In genomic region chr16:43701765-43702504, GRCm38 (mm10) we compare ENCODE assay signal across 11 mouse cellular contexts. TPM values are rescaled to one million over a fixed set of nuclear protein-coding genes. Genes with fewer than 3 reads are reported as not detected.
DNase-seq lines count a peak whose midpoint lies in the region; ATAC-seq and TF ChIP-seq lines count a peak whose summit lies in the region.
"Had no signal": no experiment of that assay in that cellular context is flagged by ENCODE, and none has a peak within 500 bp of the region (broad histone marks: within the 10 kb centered on the region; RNA-seq: fewer than 3 reads in every experiment).

No protein-coding gene starts in this region.

- no peak for TF ChIP-seq POLR2A in thymus, adult 2 months (IDR thresholded peaks at IDR 0.05; ENCODE audit: control insufficient read depth, extremely low read depth, insufficient read depth, low read length, poor library complexity)

- WGBS in hindbrain, postnatal 0 days: 67% methylated on average over 14 of the region's 14 CpGs
- 67% methylated on average over 14 of the region's 14 CpGs for WGBS in thymus, adult 2 months

- no peaks in the 10 kb centered on the region for H3K36me3 ChIP-seq in hindbrain, postnatal 0 days (ENCODE audit: insufficient read depth, low read length)
- H3K36me3 ChIP-seq in thymus, adult 2 months (ENCODE audit: control insufficient read depth, insufficient read depth, low read length): no peaks in the 10 kb centered on the region

- no peak overlapping the region for H3K4me3 ChIP-seq in hindbrain, postnatal 0 days (ENCODE audit: low read length)
- H3K4me3 ChIP-seq in thymus, adult 2 months (ENCODE audit: control insufficient read depth, insufficient read depth, low read length): no peak overlapping the region

- in situ Hi-C loops in Patski (cut with MboI; ENCODE audit: low pct_unique_long_range_greater_than_20kb): no loop called here

- peak; percentile 64 for ATAC-seq in Patski
- peak; percentile 49; the same call in 1 of the 2 replicates for ATAC-seq in hindbrain, postnatal 0 days

- POLR2A ChIA-PET in Patski (lab: Charles Lee): interaction anchor here (0.5 kb wide), 1 partner anchor 485 kb away, joined by 5 read pairs; no protein-coding TSS in a partner anchor

- TF ChIP-seq CTCF in Patski (IDR thresholded peaks at IDR 0.05): no peak
- TF ChIP-seq CTCF in hindbrain, postnatal 0 days (IDR thresholded peaks at IDR 0.05; ENCODE audit: low read depth): no peak
- no peak for TF ChIP-seq CTCF in thymus, adult 2 months (IDR thresholded peaks at IDR 0.05; ENCODE audit: borderline replicate concordance, control insufficient read depth, extremely low read depth, insufficient read depth, low read length, poor library complexity)

- H3K4me2 ChIP-seq in hindbrain, postnatal 0 days (ENCODE audit: low read depth, low read length): no peak overlapping the region

- H3K27ac ChIP-seq in hindbrain, postnatal 0 days: no peak overlapping the region
- no peak overlapping the region for H3K27ac ChIP-seq in thymus, adult 2 months (ENCODE audit: control insufficient read depth, insufficient read depth, low read length)
- H3K27ac ChIP-seq: liver, embryonic 14.5 days had no signal

- DNase-seq in adrenal gland, adult (ENCODE audit: inconsistent age in 2 of 2, low spot score in 1 of 2): peak; percentile 17 to 79
- DNase-seq in adrenal gland, postnatal 4 days (ENCODE audit: low spot score in 2 of 2): no peak
- DNase-seq in Patski (ENCODE audit: low read depth, low spot score): peak; percentile 39
- DNase-seq in heart, adult 8-10 months (ENCODE audit: low spot score): peak; percentile 43
- DNase-seq in hindbrain, postnatal 0 days (ENCODE audit: low spot score): no peak
- no peak for DNase-seq in thymus, postnatal 4 days
- DNase-seq in left cerebral cortex, postnatal 14 days (ENCODE audit: low spot score in 2 of 2): no peak
- DNase-seq in thymus, adult 2 months: no peak
- DNase-seq: kidney, adult 2 months had no signal

- no peaks in the 10 kb centered on the region for H3K4me1 ChIP-seq in hindbrain, postnatal 0 days (ENCODE audit: insufficient read depth, low read length)
- H3K4me1 ChIP-seq in thymus, adult 2 months (replicated peaks; ENCODE audit: control insufficient read depth, insufficient read depth, low read length): peaks cover 5% of the 10 kb centered on the region

- no peaks in the 10 kb centered on the region for H3K27me3 ChIP-seq in Patski
- no peaks in the 10 kb centered on the region for H3K27me3 ChIP-seq in hindbrain, postnatal 0 days (ENCODE audit: insufficient read depth, low read length)
- no peaks in the 10 kb centered on the region for H3K27me3 ChIP-seq in thymus, adult 2 months (ENCODE audit: control insufficient read depth, insufficient read depth, low read length)

- no peaks in the 10 kb centered on the region for H3K9me3 ChIP-seq in hindbrain, postnatal 0 days (ENCODE audit: low read length)

- H3K9ac ChIP-seq in hindbrain, postnatal 0 days (replicated peaks; ENCODE audit: low read length): no peak overlapping the region
- H3K9ac ChIP-seq: liver, embryonic 14.5 days had no signal

- CTCF ChIA-PET in Patski (lab: Charles Lee): interaction anchor here (1.0 to 1.1 kb wide), 2 partner anchors 11 to 15 kb away, joined by 3 read pairs; no protein-coding TSS in a partner anchor

- intact Hi-C loops in left cerebral cortex, postnatal 14 days (cut with DNase I): no loop called here

RNA-seq across cellular contexts. Expression of gene Tigit, which starts 38.0 kb away (rescaled TPM):
- not detected for total RNA-seq in adrenal gland, postnatal 4 days (2021)
- polyA plus RNA-seq in Patski (2021): not detected
- total RNA-seq in heart, adult 8-10 months (2022): not detected
- not detected in 2 replicates for total RNA-seq in hindbrain, postnatal 0 days (2014; rRNA removed)
- 0.31 TPM in 1 of 2 replicates, not detected in the other for polyA plus RNA-seq in hindbrain, postnatal 0 days (2015; fragmentation: Nextera tagmentation; extraction: Ambion mirVana)
- total RNA-seq in left cerebral cortex, postnatal 14 days (2021): not detected
- polyA plus RNA-seq in thymus, adult 2 months (2012; rRNA removed): 5.1 and 5.2 TPM in 2 replicates
- polyA plus RNA-seq: liver, embryonic 14.5 days had no signal

RNA-seq across cellular contexts. Expression of gene Drd3, which starts 51.9 kb away (rescaled TPM):
- total RNA-seq in adrenal gland, postnatal 4 days (2021): not detected
- polyA plus RNA-seq in Patski (2021): not detected
- not detected for total RNA-seq in heart, adult 8-10 months (2022)
- total RNA-seq in hindbrain, postnatal 0 days (2014; rRNA removed): 0.16 and 0.36 TPM in 2 replicates
- polyA plus RNA-seq in hindbrain, postnatal 0 days (2015; fragmentation: Nextera tagmentation; extraction: Ambion mirVana): not detected in 2 replicates
- total RNA-seq in left cerebral cortex, postnatal 14 days (2021): 1 to 10 TPM in 1 of 2 experiments, not detected in 1; 1.0 TPM
- not detected in 2 replicates for polyA plus RNA-seq in thymus, adult 2 months (2012; rRNA removed)
- total RNA-seq: adrenal gland, adult 18-20 months had no signal
- polyA plus RNA-seq: liver, embryonic 14.5 days had no signal

Comparison
In these comparisons a context has a peak if more than half of its experiments do, and no peak if none do; other contexts are left out.
1. DNase-seq: peak in adrenal gland, adult (2 of 2), Patski (single experiment) and heart, adult 8-10 months (single experiment); none in adrenal gland, postnatal 4 days (0 of 2), hindbrain, postnatal 0 days (single experiment), thymus, postnatal 4 days (single experiment), left cerebral cortex, postnatal 14 days (0 of 2) and thymus, adult 2 months (single experiment).